Comparison of ENCODE assay signal across 20 mouse cellular contexts in genomic region chr16:52811219-52811618, GRCm38 (mm10).
"Had no signal": no experiment of that assay in that cellular context is flagged by ENCODE, and none has a peak within 500 bp of the region (broad histone marks: within the 10 kb centered on the region; RNA-seq: fewer than 3 reads in every experiment).

No protein-coding gene starts in this region.

- H3K9ac ChIP-seq: kidney, embryonic 15.5 days; limb, embryonic 15.5 days; liver, embryonic 14.5 days; liver, postnatal 0 days; lung, embryonic 14.5 days; midbrain, embryonic 12.5 days; midbrain, embryonic 15.5 days; neural tube, embryonic 12.5 days; neural tube, embryonic 15.5 days; stomach, embryonic 15.5 days had no signal

- H3K4me2 ChIP-seq: kidney, embryonic 15.5 days; limb, embryonic 15.5 days; liver, embryonic 11.5 days; lung, embryonic 14.5 days; midbrain, embryonic 12.5 days; midbrain, embryonic 15.5 days; neural tube, embryonic 12.5 days; neural tube, embryonic 15.5 days; stomach, embryonic 15.5 days had no signal

- ATAC-seq: liver, postnatal 0 days; lung, postnatal 0 days; midbrain, embryonic 15.5 days had no signal

- H3K4me1 ChIP-seq: kidney, embryonic 15.5 days; limb, embryonic 15.5 days; midbrain, embryonic 12.5 days; midbrain, embryonic 15.5 days; neural tube, embryonic 12.5 days; neural tube, embryonic 15.5 days; stomach, embryonic 15.5 days had no signal

- DNase-seq: kidney, postnatal 10 days; kidney, postnatal 36 days; liver, postnatal 0 days; lung, embryonic 14.5 days; retina, postnatal 1 day; right cerebral cortex, postnatal 25 days; spleen, adult 18-20 months; thymus, adult 18-20 months; thymus, postnatal 36 days had no signal

- H3K9me3 ChIP-seq: kidney, embryonic 15.5 days; limb, embryonic 15.5 days; midbrain, embryonic 12.5 days; midbrain, embryonic 15.5 days; neural tube, embryonic 12.5 days; neural tube, embryonic 15.5 days; stomach, embryonic 15.5 days had no signal

- H3K36me3 ChIP-seq: kidney, embryonic 15.5 days; limb, embryonic 15.5 days; midbrain, embryonic 12.5 days; midbrain, embryonic 15.5 days; neural tube, embryonic 12.5 days; neural tube, embryonic 15.5 days; stomach, embryonic 15.5 days had no signal

- H3K4me3 ChIP-seq: kidney, embryonic 15.5 days; limb, embryonic 15.5 days; midbrain, embryonic 12.5 days; midbrain, embryonic 15.5 days; neural tube, embryonic 12.5 days; neural tube, embryonic 15.5 days; stomach, embryonic 15.5 days had no signal

- H3K27ac ChIP-seq: kidney, embryonic 15.5 days; limb, embryonic 15.5 days; liver, embryonic 14.5 days; macrophage; midbrain, embryonic 12.5 days; midbrain, embryonic 15.5 days; neural tube, embryonic 12.5 days; neural tube, embryonic 15.5 days; stomach, embryonic 15.5 days had no signal

- H3K27me3 ChIP-seq: kidney, embryonic 15.5 days; limb, embryonic 15.5 days; midbrain, embryonic 12.5 days; midbrain, embryonic 15.5 days; neural tube, embryonic 12.5 days; neural tube, embryonic 15.5 days; stomach, embryonic 15.5 days had no signal
